ENCODE assay signal across 9 mouse cellular contexts in genomic region chr14:57133161-57133661, GRCm38 (mm10). TPM values are rescaled to one million over a fixed set of nuclear protein-coding genes. Genes with fewer than 3 reads are reported as not detected.
DNase-seq lines count a peak whose midpoint lies in the region; ATAC-seq and TF ChIP-seq lines count a peak whose summit lies in the region.
"Had no signal": no experiment of that assay in that cellular context is flagged by ENCODE, and none has a peak within 500 bp of the region (broad histone marks: within the 10 kb centered on the region; RNA-seq: fewer than 3 reads in every experiment).

Gene Gjb6, minus strand, starts transcription at chr14:57133611.

- no peak for TF ChIP-seq CTCF in gastrocnemius, adult 2 months (IDR thresholded peaks at IDR 0.05)

- ATAC-seq in neural tube, embryonic 15.5 days (ENCODE audit: low FRiP score): peak; percentile 65

- no peaks in the 10 kb centered on the region for H3K9me3 ChIP-seq in neural tube, embryonic 15.5 days (replicated peaks)

- H3K27ac ChIP-seq in gastrocnemius, adult 2 months: no peak within 1 kb of the TSS
- no peak within 1 kb of the TSS for H3K27ac ChIP-seq in neural tube, embryonic 15.5 days (replicated peaks)

- H3K9ac ChIP-seq in neural tube, embryonic 15.5 days (replicated peaks): peak within 1 kb of the TSS; percentile 32

- no peak for DNase-seq in gastrocnemius, adult 2 months
- DNase-seq in gastrocnemius, postnatal 14 days: no peak
- DNase-seq in urinary bladder, adult 18-20 months (ENCODE audit: low spot score in 2 of 2): peak; percentile 35 to 55
- DNase-seq in urinary bladder, postnatal 4 days (ENCODE audit: low spot score in 2 of 2): no peak
- peak in 1 of 2 experiments; percentile 26 for DNase-seq in left cerebral cortex, postnatal 14 days (ENCODE audit: low spot score in 2 of 2)
- DNase-seq in spleen, postnatal 14 days (ENCODE audit: low spot score in 2 of 2): no peak
- DNase-seq in adrenal gland, adult (ENCODE audit: inconsistent age in 2 of 2, low spot score in 1 of 2): no peak

- intact Hi-C loops in gastrocnemius, adult 2 months (cut with DNase I): no loop called here
- intact Hi-C loops in gastrocnemius, postnatal 14 days (cut with DNase I; ENCODE audit: low total_unique reads): no loop called here
- intact Hi-C loops in left cerebral cortex, postnatal 14 days (cut with DNase I): no loop called here

- H3K27me3 ChIP-seq in neural tube, embryonic 15.5 days (replicated peaks): peaks cover 60% of the 10 kb centered on the region

- H3K4me2 ChIP-seq in neural tube, embryonic 15.5 days: peak within 1 kb of the TSS; percentile 86

- H3K36me3 ChIP-seq in neural tube, embryonic 15.5 days: no peaks in the 10 kb centered on the region

- H3K4me3 ChIP-seq in gastrocnemius, adult 2 months: peak within 1 kb of the TSS; percentile 33; the same call in 1 of the 2 replicates
- peak within 1 kb of the TSS; percentile 41 for H3K4me3 ChIP-seq in neural tube, embryonic 15.5 days (replicated peaks)

- peaks cover 15% of the 10 kb centered on the region for H3K4me1 ChIP-seq in neural tube, embryonic 15.5 days

- WGBS in neural tube, embryonic 15.5 days: 2% methylated on average over 33 of the region's 33 CpGs

RNA-seq across cellular contexts. Expression of gene Gjb6, which starts in this region (rescaled TPM):
- not detected for total RNA-seq in gastrocnemius, adult 2 months (2021)
- not detected for total RNA-seq in gastrocnemius, postnatal 14 days (2021)
- 10 to 100 TPM; 71.2 to 83.5 TPM for total RNA-seq in left cerebral cortex, postnatal 14 days (2021)
- 10.9 and 13.8 TPM in 2 replicates for polyA plus RNA-seq in neural tube, embryonic 15.5 days (2015; fragmentation: Nextera tagmentation; extraction: Ambion mirVana)
- total RNA-seq: neutrophil, adult 5-6 weeks had no signal

Comparison
In these comparisons a context has a peak if more than half of its experiments do, and no peak if none do; other contexts are left out.
1. RNA of gene Gjb6 (total RNA-seq): 71.2 to 83.5 TPM in left cerebral cortex, postnatal 14 days; not detected in gastrocnemius, postnatal 14 days and not detected in gastrocnemius, adult 2 months; every median in the first group is over 10 times any median in the second.
2. DNase-seq: peak in urinary bladder, adult 18-20 months (2 of 2); none in gastrocnemius, adult 2 months (single experiment), gastrocnemius, postnatal 14 days (single experiment), urinary bladder, postnatal 4 days (0 of 2), spleen, postnatal 14 days (0 of 2) and adrenal gland, adult (0 of 2).